In genomic region chr11:34871991-34872390, GRCm38 (mm10) we compare ENCODE assay signal across 13 mouse cellular contexts. TPM values are rescaled to one million over a fixed set of nuclear protein-coding genes. Genes with fewer than 3 reads are reported as not detected.
A peak's percentile ranks its signal among the peaks of the same experiment; 100 is the strongest.
DNase-seq lines count a peak whose midpoint lies in the region.
"Had no signal": no experiment of that assay in that cellular context is flagged by ENCODE, and none has a peak within 500 bp of the region (broad histone marks: within the 10 kb centered on the region; RNA-seq: fewer than 3 reads in every experiment).

No protein-coding gene starts in this region.

- DNase-seq in gastrocnemius, adult 18-20 months (ENCODE audit: low spot score): peak; percentile 19
- no peak for DNase-seq in gastrocnemius, postnatal 14 days
- peak; percentile 89 for DNase-seq in heart, adult 11 months
- DNase-seq in heart, adult 8-10 months (ENCODE audit: low spot score): no peak
- peak; percentile 20 for DNase-seq in urinary bladder, postnatal 25 days (ENCODE audit: low spot score)
- DNase-seq in urinary bladder, postnatal 10 days (ENCODE audit: low spot score): no peak
- DNase-seq in frontal cortex, postnatal 25 days (ENCODE audit: low spot score in 2 of 2): no peak
- DNase-seq: adrenal gland, postnatal 36 days; cerebellum, adult 11 months; cerebellum, adult 2 months; cerebellum, adult 9-11 months; cerebellum, postnatal 25 days; forebrain, postnatal 0 days had no signal

- intact Hi-C loops in gastrocnemius, postnatal 14 days (cut with DNase I; ENCODE audit: low total_unique reads): no loop called here

RNA-seq across cellular contexts. Expression of gene Spdl1, which starts 38.5 kb away (rescaled TPM):
- total RNA-seq in gastrocnemius, adult 18-20 months (2021): not detected
- 1 to 10 TPM in 1 of 2 experiments, under 1 TPM in 1; 0.80 to 1.1 TPM for total RNA-seq in gastrocnemius, postnatal 14 days (2021)
- under 1 TPM in 3 of 4 experiments, not detected in 1; 0.12 to 0.26 (median 0.22) TPM for total RNA-seq in heart, adult 8-10 months (2022)

Comparison
In these comparisons a context has a peak if more than half of its experiments do, and no peak if none do; other contexts are left out.
1. DNase-seq: peak in gastrocnemius, adult 18-20 months (single experiment), heart, adult 11 months (single experiment) and urinary bladder, postnatal 25 days (single experiment); none in gastrocnemius, postnatal 14 days (single experiment), heart, adult 8-10 months (single experiment), urinary bladder, postnatal 10 days (single experiment) and frontal cortex, postnatal 25 days (0 of 2).